Mouse (Mus musculus) spleen, adult 2 months (tissue): ENCODE results near the gene Asic1. TPM values are rescaled to one million over a fixed set of nuclear protein-coding genes. Genes with fewer than 3 reads are reported as not detected.
"Not testable (repeated sequence)": the region's sequence is repeated elsewhere in the genome, so short reads cannot be mapped to it uniquely, and the experiment has no call there.

ENCODE experiments used
- DNase-seq, 2 experiments: peaks; one replicate each; pipeline versions ENCODE4 v3.0.0 to v3.0.0-alpha.2; 2012 to 2021; ENCODE audit warnings: low spot score in 2 of 2, low read depth in 1 of 2
- H3K27ac ChIP-seq: fragments of 200-500 bp; 2 replicates; pipeline ENCODE4 v1.5.1; 2012; ENCODE audit warnings: low read length, inconsistent platforms; ENCODE audit not compliant: insufficient read depth
- H3K27me3 ChIP-seq: fragments of 200-500 bp; 2 replicates; pipeline ENCODE4 v1.6.1; 2012; ENCODE audit warnings: mild to moderate bottlenecking, moderate library complexity, low read length, inconsistent platforms; ENCODE audit not compliant: control insufficient read depth, insufficient read depth
- H3K36me3 ChIP-seq: fragments of 200-500 bp; 2 replicates; pipeline ENCODE4 v1.6.1; 2012; ENCODE audit warnings: mild to moderate bottlenecking, low read length, inconsistent platforms; ENCODE audit not compliant: control insufficient read depth, insufficient read depth
- H3K4me1 ChIP-seq: fragments of 200-500 bp; 2 replicates; pipeline ENCODE4 v1.6.1; 2011; ENCODE audit warnings: inconsistent platforms; ENCODE audit not compliant: control insufficient read depth, insufficient read depth, insufficient read length
- H3K4me3 ChIP-seq: fragments of 200-500 bp; 2 replicates; pipeline ENCODE4 v1.5.1; 2011; ENCODE audit warnings: mild to moderate bottlenecking, inconsistent platforms; ENCODE audit not compliant: insufficient read depth, insufficient read length; ENCODE audit errors: extremely low read depth
- CTCF ChIP-seq: fragments of 200-500 bp; IDR thresholded peaks from 2 replicates; pipeline ENCODE4 v1.5.1; 2011; ENCODE audit warnings: mild to moderate bottlenecking, inconsistent platforms; ENCODE audit not compliant: insufficient read depth, insufficient read length, insufficient replicate concordance; ENCODE audit errors: extremely low read depth
- POLR2A ChIP-seq: fragments of 200-500 bp; IDR thresholded peaks from 2 replicates; pipeline ENCODE4 v1.6.1; 2011; ENCODE audit warnings: low read depth, low read length, inconsistent platforms
- WGBS: fragments of 180-500 bp; shearing (Covaris S2); methylation state at CpG from one replicate; pipeline ENCODE4 v1.1.7; 2018; 5-methylcytosine and 5-hydroxymethylcytosine counted together
- polyA plus RNA-seq: library from polyadenylated mRNA; depleted of rRNA; stranded (reverse); fragments of >200 nt; gene quantifications from 2 replicates; pipeline ENCODE4 v1.2.3, GENCODE M21; 2012

Asic1 gene
- polyA plus RNA-seq, 1 experiment, result 2.0 TPM

GRCm38 (mm10) chr15:99700219-99701106, 30.3 kb downstream of the Asic1 start:
- Histone ChIP-seq H3K27ac (no peak overlapping the region), H3K36me3 (no peaks in the 10 kb centered on the region; the same call in 1 of the 2 replicates), H3K27me3 (no peaks in the 10 kb centered on the region), H3K4me3 (no peak overlapping the region), H3K4me1 (peaks cover 4% of the 10 kb centered on the region; the same call in 1 of the 2 replicates)
- WGBS, result 92% methylated on average over 18 of the region's 18 CpGs
- TF ChIP-seq CTCF (no peak), POLR2A (no peak)
- DNase-seq, result no peak

DNA sequence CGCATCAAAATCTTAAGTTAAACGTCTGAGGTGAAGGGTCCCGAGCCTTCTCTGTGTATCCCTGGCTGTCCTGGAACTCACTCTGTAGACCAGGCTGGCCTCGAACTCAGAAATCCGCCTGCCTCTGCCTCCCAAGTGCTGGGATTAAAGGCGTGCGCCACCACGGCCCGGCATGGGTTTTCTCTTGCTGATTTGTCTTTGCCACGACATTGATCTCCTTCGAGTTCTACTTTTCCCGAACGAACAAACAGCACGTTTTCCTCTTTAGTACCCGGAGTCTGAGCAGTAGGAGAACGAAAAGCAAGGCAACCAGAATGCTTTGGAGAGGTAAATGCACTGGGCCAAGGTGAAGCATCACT, 31.5 kb downstream of the Asic1 start:
- not testable (repeated sequence) for H3K27ac ChIP-seq, H3K4me1 ChIP-seq, H3K36me3 ChIP-seq, H3K27me3 ChIP-seq, DNase-seq
- WGBS, result 39% methylated on average over 16 of the region's 16 CpGs
- peak overlapping the region; percentile 83 for H3K4me3 ChIP-seq

GRCm38 (mm10) chr15:99701999-99702900, 32.1 kb downstream of the Asic1 start, which contains the start of gene Smarcd1:
Gene Smarcd1 (plus strand): TSS chr15:99702129.
- TF ChIP-seq POLR2A, result no peak
- TF ChIP-seq CTCF, result peak; percentile 88
- 2% methylated on average over 65 of the region's 71 CpGs for WGBS
- Histone ChIP-seq H3K4me1 (peaks cover 4% of the 10 kb centered on the region; the same call in 1 of the 2 replicates), H3K27ac (peak within 1 kb of the TSS; percentile 87), H3K4me3 (peak within 1 kb of the TSS; percentile 83), H3K27me3 (no peaks in the 10 kb centered on the region), H3K36me3 (peaks cover 8% of the 10 kb centered on the region)
- peak; percentile 72 to 91 for DNase-seq

GRCm38 (mm10) chr15:99703104-99703503, 32.9 kb downstream of the Asic1 start:
- TF ChIP-seq POLR2A, result no peak
- no peak for TF ChIP-seq CTCF
- H3K4me3 ChIP-seq, result no peak overlapping the region
- no peak overlapping the region for H3K27ac ChIP-seq
- H3K27me3 ChIP-seq, result no peaks in the 10 kb centered on the region
- DNase-seq, result no peak
- H3K4me1 ChIP-seq, result peaks cover 4% of the 10 kb centered on the region; the same call in 1 of the 2 replicates
- peaks cover 15% of the 10 kb centered on the region for H3K36me3 ChIP-seq
- WGBS, result 84% methylated on average over 9 of the region's 9 CpGs

GRCm38 (mm10) chr15:99703676-99704040, 33.5 kb downstream of the Asic1 start:
- no peaks in the 10 kb centered on the region for H3K27me3 ChIP-seq
- no peak for TF ChIP-seq CTCF
- TF ChIP-seq POLR2A, result no peak
- H3K4me1 ChIP-seq, result peaks cover 4% of the 10 kb centered on the region; the same call in 1 of the 2 replicates
- H3K36me3 ChIP-seq, result peaks cover 18% of the 10 kb centered on the region
- 88% methylated on average over 5 of the region's 5 CpGs for WGBS
- no peak overlapping the region for H3K4me3 ChIP-seq
- H3K27ac ChIP-seq, result no peak overlapping the region
- no peak for DNase-seq

GRCm38 (mm10) chr15:99704041-99704681, 34.0 kb downstream of the Asic1 start:
- H3K36me3 ChIP-seq, result peaks cover 21% of the 10 kb centered on the region
- DNase-seq, result no peak
- H3K4me1 ChIP-seq, result peaks cover 4% of the 10 kb centered on the region; the same call in 1 of the 2 replicates
- no peak overlapping the region for H3K4me3 ChIP-seq
- WGBS, result 87% methylated on average over 23 of the region's 23 CpGs
- H3K27me3 ChIP-seq, result no peaks in the 10 kb centered on the region
- TF ChIP-seq CTCF, result no peak
- no peak for TF ChIP-seq POLR2A
- H3K27ac ChIP-seq, result no peak overlapping the region
